Mouse (Mus musculus) skeletal muscle tissue, postnatal 0 days (tissue): ENCODE data around the gene Gm21958. TPM values are rescaled to one million over a fixed set of nuclear protein-coding genes. Genes with fewer than 3 reads are reported as not detected.

Experiments
- polyA plus RNA-seq: library from polyadenylated mRNA; unstranded; fragments of >200 nt; fragmentation: Nextera tagmentation; extraction: Ambion mirVana; gene quantifications from 2 replicates; pipeline ENCODE4 v1.2.1, GENCODE M21; 2015

The Gm21958 gene
- polyA plus RNA-seq = 0.22 TPM in 1 of 2 replicates, not detected in the other

DNA sequence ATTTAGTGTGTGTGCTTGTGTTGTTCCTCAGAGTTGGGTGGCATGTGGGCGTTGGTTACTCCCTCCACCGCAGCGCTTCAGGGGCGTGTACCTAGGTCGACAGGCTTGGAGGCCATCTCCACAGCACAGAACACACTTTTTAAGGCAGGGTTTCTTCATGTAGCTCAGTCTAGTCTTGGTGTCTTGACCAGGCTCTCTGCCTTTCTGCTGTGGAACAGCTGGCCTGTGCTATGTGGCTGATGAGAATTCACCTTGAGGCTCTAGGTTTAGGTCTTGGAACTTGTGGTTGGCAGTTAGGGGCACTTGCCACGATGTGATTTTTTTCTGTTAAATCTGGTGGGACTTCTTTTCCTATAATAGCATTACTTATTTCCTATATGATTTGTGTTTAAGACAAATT lies at the start of gene Gm21958:
Gene Gm21958, minus strand, starts transcription at position 101 of the 400 bp plus-strand sequence.

DNA sequence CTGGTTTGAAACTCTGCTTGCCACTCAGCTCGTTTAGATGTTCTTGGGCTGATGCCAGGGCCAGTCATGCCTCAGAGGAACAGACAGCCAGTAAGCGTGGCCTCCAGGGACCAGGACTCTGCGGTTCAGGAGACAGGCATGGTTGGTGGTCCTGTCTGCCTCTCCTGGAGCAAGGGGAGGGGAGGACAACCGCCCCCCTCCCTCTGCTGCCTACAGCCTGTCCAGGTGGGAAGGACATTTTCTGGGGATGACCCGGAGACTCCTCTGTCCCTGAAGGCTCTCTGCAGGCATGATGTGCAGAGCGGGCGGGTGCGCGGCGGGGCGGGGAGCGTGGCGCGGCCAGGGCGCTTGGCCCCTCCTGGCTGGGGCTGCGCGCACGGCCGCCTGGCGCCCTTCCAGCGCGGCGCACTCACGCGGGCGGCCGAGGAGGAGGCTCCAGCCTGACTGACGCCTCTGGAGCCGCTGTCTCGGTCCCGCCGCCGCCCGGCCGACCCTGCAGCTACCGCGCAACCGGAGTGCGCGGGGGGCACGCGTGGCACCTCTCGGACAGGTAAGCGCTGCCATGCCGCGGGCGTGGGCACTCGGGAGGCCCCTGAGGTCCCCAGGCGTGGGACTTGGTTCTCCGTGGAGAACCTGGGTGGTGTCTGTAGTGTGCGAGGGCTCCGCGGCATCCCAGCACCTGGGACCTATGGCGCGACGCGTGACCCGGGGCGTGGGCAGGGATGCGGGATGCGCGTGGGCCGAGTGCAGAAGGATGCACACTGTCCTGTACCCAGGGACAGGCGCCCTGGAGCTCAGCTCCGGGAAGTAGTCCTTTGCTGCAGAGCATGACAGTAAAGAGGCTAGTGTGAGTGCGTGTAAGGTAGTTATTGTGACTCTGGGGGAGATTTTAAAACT lies 41.2 kb upstream of the Gm21958 start, which contains the start of gene Smad9:
Gene Smad9, plus strand, starts transcription at position 438 of the 897 bp plus-strand sequence.

DNA sequence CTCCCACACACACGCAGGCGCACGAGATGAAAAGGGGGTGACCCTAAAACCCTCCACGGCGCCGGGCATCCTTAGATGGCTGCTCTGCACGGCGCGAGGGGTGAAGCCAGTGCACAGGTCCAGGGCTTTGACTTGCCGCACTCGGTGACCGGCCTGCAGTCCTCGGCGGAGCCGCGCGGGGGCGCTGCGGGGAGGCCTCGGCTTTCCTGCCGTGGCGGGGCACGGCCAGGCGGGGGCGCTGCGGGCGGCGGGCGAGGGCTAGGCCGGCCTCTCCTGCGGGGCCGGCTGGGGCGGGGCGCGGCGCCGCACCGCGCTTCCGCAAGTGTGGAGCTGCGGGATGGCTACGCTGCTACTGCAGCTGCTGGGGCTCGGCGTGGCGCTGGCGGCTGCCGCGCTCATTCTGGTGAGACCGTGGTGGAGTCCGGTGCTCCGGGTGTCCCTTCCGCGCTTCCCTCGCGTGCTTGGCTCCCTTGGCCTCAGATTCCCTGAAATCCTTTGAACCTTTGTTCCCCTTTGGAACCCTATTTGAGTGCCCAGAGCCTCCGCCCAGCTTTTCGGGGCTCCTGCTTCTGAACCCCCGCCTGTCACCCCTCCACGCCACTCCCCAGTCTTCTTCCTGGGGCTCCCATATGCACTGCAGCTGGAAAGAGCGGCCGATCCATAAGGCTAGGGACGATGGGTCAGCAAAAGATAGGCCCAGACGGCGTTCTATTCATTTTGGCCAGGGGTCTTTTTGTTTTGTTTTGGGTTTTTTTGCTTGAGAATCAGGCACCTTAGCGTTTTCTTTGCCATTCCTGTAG lies 21.3 kb upstream of the Gm21958 start, which contains the start of the genes Exosc8 and Alg5:
Gene Exosc8, minus strand, starts transcription at position 147 of the 800 bp plus-strand sequence.
Gene Alg5, plus strand, starts transcription at position 293 of the 800 bp plus-strand sequence.

DNA sequence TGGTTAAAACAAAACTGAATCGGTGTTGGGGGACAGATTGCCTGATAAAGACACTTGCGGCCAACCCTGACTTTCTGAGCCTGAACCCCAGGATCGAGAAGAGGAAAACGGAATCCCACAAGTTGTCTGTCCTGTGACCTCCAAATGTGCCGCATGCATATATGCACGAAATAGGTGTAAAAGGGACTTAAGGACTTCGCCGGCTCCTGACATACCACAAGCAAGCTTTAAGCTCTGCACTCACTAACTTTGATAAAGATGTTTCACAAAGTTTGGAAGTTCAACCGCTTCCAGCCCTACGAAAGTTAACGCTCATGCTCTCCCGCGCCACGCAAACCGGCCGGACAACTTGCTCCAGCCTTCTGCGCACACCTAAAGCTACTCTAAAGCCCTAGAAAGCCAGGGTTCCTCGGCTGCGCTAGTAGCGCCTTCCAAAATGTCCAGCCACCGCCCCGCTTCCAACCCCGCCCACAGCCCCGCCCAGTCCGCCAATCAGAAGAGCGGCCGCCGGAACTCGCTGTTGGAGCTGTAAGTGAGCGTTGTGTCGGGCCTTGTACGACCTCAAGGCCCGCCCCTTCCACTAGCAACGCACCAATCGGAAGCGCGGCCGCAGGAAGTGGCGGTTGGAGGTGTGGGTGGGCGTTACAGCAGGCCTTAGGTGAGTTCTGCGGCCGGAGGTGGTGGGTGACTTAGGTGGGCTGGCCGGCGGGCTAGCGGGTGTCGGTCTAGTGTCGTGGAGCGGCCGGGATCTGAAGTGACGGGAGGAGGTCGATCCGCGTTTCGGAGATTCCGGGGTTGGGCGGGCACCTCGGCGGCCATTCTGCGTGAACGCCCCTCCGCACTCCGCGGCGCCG lies 21.7 kb downstream of the Gm21958 start, which contains the start of gene Supt20:
Gene Supt20, plus strand, starts transcription at position 606 of the 854 bp plus-strand sequence.

Other genes starting within 250 kb of the Gm21958 start
- gene Supt20, start 21.5 kb downstream of the Gm21958 start, polyA plus RNA-seq = 36.1 and 37.6 TPM in 2 replicates
- 32.3 and 32.5 TPM in 2 replicates for gene Exosc8, start 21.0 kb upstream of the Gm21958 start, polyA plus RNA-seq
- gene Alg5, start 21.2 kb upstream of the Gm21958 start, polyA plus RNA-seq = 38.2 and 49.3 TPM in 2 replicates
- gene Smad9, start 41.2 kb upstream of the Gm21958 start, polyA plus RNA-seq = 0.04 and 0.06 TPM in 2 replicates
- 29.3 and 34.4 TPM in 2 replicates for gene Rfxap, start 93.4 kb upstream of the Gm21958 start, polyA plus RNA-seq
- not detected in 2 replicates for gene Sertm1, start 201.5 kb upstream of the Gm21958 start, polyA plus RNA-seq